Mouse (Mus musculus): ENCODE measurements around the gene Zfp710. TPM values are rescaled to one million over a fixed set of nuclear protein-coding genes. Genes with fewer than 3 reads are reported as not detected.

Gene Zfp710
- polyA plus RNA-seq, 1 experiment from 2014 or later, result 11.8 TPM

GRCm38 (mm10) chr7:80090191-80091003 lies 65.8 kb downstream of the Zfp710 start:
- H3K27ac ChIP-seq (ENCODE audit: low read depth, low read length), result no peak overlapping the region
- H3K4me1 ChIP-seq (ENCODE audit: control insufficient read depth, insufficient read depth, low read length), result peaks cover 3% of the 10 kb centered on the region; the same call in 1 of the 2 replicates
- H3K9ac ChIP-seq (ENCODE audit: low read depth, low read length), result no peak overlapping the region
- 81% methylated on average over 18 of the region's 18 CpGs for WGBS (ENCODE audit: insufficient replicate concordance)
- no peaks in the 10 kb centered on the region for H3K9me3 ChIP-seq (replicated peaks; ENCODE audit: control insufficient read depth, low read length)
- H3K4me2 ChIP-seq, result no peak overlapping the region
- no peaks in the 10 kb centered on the region for H3K27me3 ChIP-seq (ENCODE audit: control insufficient read depth, insufficient read depth, low read length)
- 0 out of 2 replicates have a peak, but pooled peaks have one; percentile 2 for ATAC-seq (replicated peaks; ENCODE audit: insufficient number of reproducible peaks, low FRiP score, low TSS enrichment)
- peaks cover 41% of the 10 kb centered on the region for H3K36me3 ChIP-seq (ENCODE audit: control insufficient read depth, insufficient read depth, low read length)
- no peak overlapping the region for H3K4me3 ChIP-seq (ENCODE audit: low read depth, low read length)

- peaks cover 3% of the 10 kb centered on the region; the same call in 1 of the 2 replicates for H3K4me1 ChIP-seq (ENCODE audit: control insufficient read depth, insufficient read depth, low read length)
- H3K27me3 ChIP-seq (ENCODE audit: control insufficient read depth, insufficient read depth, low read length), result no peaks in the 10 kb centered on the region
- peaks cover 49% of the 10 kb centered on the region for H3K36me3 ChIP-seq (ENCODE audit: control insufficient read depth, insufficient read depth, low read length)
- H3K9me3 ChIP-seq (replicated peaks; ENCODE audit: control insufficient read depth, low read length), result no peaks in the 10 kb centered on the region
- H3K4me3 ChIP-seq (ENCODE audit: low read depth, low read length), result no peak overlapping the region
- H3K9ac ChIP-seq (ENCODE audit: low read depth, low read length), result no peak overlapping the region
- H3K27ac ChIP-seq (ENCODE audit: low read depth, low read length), result 0 out of 2 replicates have a peak overlapping the region, but pooled peaks have one; percentile 46
- H3K4me2 ChIP-seq, result no peak overlapping the region
- WGBS (ENCODE audit: insufficient replicate concordance), result 58% methylated on average over 13 of the region's 13 CpGs
- no peak for ATAC-seq (replicated peaks; ENCODE audit: insufficient number of reproducible peaks, low FRiP score, low TSS enrichment)
These were observed 66.6 kb downstream of the Zfp710 start for GRCm38 (mm10) chr7:80091004-80091865.

GRCm38 (mm10) chr7:80091866-80092210 lies 67.2 kb downstream of the Zfp710 start:
- peak overlapping the region; percentile 30 for H3K27ac ChIP-seq (ENCODE audit: low read depth, low read length)

GRCm38 (mm10) chr7:80092351-80093046 lies 67.9 kb downstream of the Zfp710 start:
- H3K9me3 ChIP-seq (replicated peaks; ENCODE audit: control insufficient read depth, low read length), result no peaks in the 10 kb centered on the region
- H3K4me2 ChIP-seq, result no peak overlapping the region
- peaks cover 56% of the 10 kb centered on the region for H3K36me3 ChIP-seq (ENCODE audit: control insufficient read depth, insufficient read depth, low read length)
- H3K27ac ChIP-seq (ENCODE audit: low read depth, low read length), result peak overlapping the region; percentile 30
- H3K4me1 ChIP-seq (ENCODE audit: control insufficient read depth, insufficient read depth, low read length), result peaks cover 3% of the 10 kb centered on the region; the same call in 1 of the 2 replicates
- no peaks in the 10 kb centered on the region for H3K27me3 ChIP-seq (ENCODE audit: control insufficient read depth, insufficient read depth, low read length)
- no peak for ATAC-seq (replicated peaks; ENCODE audit: insufficient number of reproducible peaks, low FRiP score, low TSS enrichment)
- no peak overlapping the region for H3K9ac ChIP-seq (ENCODE audit: low read depth, low read length)
- WGBS (ENCODE audit: insufficient replicate concordance), result 74% methylated on average over 9 of the region's 9 CpGs
- H3K4me3 ChIP-seq (ENCODE audit: low read depth, low read length), result no peak overlapping the region

More at GRCm38 (mm10) chr7:80091866-80092210, 67.2 kb downstream of the Zfp710 start:
- no peak overlapping the region for H3K4me3 ChIP-seq (ENCODE audit: low read depth, low read length)
- H3K4me2 ChIP-seq, result no peak overlapping the region
- H3K9ac ChIP-seq (ENCODE audit: low read depth, low read length), result no peak overlapping the region
- no peak for ATAC-seq (replicated peaks; ENCODE audit: insufficient number of reproducible peaks, low FRiP score, low TSS enrichment)
- peaks cover 3% of the 10 kb centered on the region; the same call in 1 of the 2 replicates for H3K4me1 ChIP-seq (ENCODE audit: control insufficient read depth, insufficient read depth, low read length)
- H3K27me3 ChIP-seq (ENCODE audit: control insufficient read depth, insufficient read depth, low read length), result no peaks in the 10 kb centered on the region
- WGBS (ENCODE audit: insufficient replicate concordance), result 83% methylated on average over 3 of the region's 4 CpGs
- no peaks in the 10 kb centered on the region for H3K9me3 ChIP-seq (replicated peaks; ENCODE audit: control insufficient read depth, low read length)
- peaks cover 54% of the 10 kb centered on the region for H3K36me3 ChIP-seq (ENCODE audit: control insufficient read depth, insufficient read depth, low read length)

- 83% methylated on average over 5 of the region's 5 CpGs for WGBS (ENCODE audit: insufficient replicate concordance)
- Histone ChIP-seq H3K4me3 (ENCODE audit: low read depth, low read length) (no peak overlapping the region), H3K36me3 (ENCODE audit: control insufficient read depth, insufficient read depth, low read length) (peaks cover 68% of the 10 kb centered on the region), H3K4me1 (ENCODE audit: control insufficient read depth, insufficient read depth, low read length) (peaks cover 3% of the 10 kb centered on the region; the same call in 1 of the 2 replicates), H3K27me3 (ENCODE audit: control insufficient read depth, insufficient read depth, low read length) (no peaks in the 10 kb centered on the region), H3K9ac (ENCODE audit: low read depth, low read length) (no peak overlapping the region), H3K4me2 (no peak overlapping the region), H3K27ac (ENCODE audit: low read depth, low read length) (no peak overlapping the region), H3K9me3 (replicated peaks; ENCODE audit: control insufficient read depth, low read length) (no peaks in the 10 kb centered on the region)
- no peak for ATAC-seq (replicated peaks; ENCODE audit: insufficient number of reproducible peaks, low FRiP score, low TSS enrichment)
These were observed 69.9 kb downstream of the Zfp710 start for GRCm38 (mm10) chr7:80094481-80094880.

- Histone ChIP-seq H3K4me2 (no peak overlapping the region), H3K27ac (ENCODE audit: low read depth, low read length) (no peak overlapping the region), H3K9ac (ENCODE audit: low read depth, low read length) (no peak overlapping the region), H3K27me3 (ENCODE audit: control insufficient read depth, insufficient read depth, low read length) (no peaks in the 10 kb centered on the region), H3K4me1 (ENCODE audit: control insufficient read depth, insufficient read depth, low read length) (peaks cover 3% of the 10 kb centered on the region; the same call in 1 of the 2 replicates), H3K4me3 (ENCODE audit: low read depth, low read length) (no peak overlapping the region), H3K36me3 (ENCODE audit: control insufficient read depth, insufficient read depth, low read length) (peaks cover 74% of the 10 kb centered on the region), H3K9me3 (replicated peaks; ENCODE audit: control insufficient read depth, low read length) (no peaks in the 10 kb centered on the region)
- WGBS (ENCODE audit: insufficient replicate concordance), result 89% methylated on average over 20 of the region's 20 CpGs
- ATAC-seq (replicated peaks; ENCODE audit: insufficient number of reproducible peaks, low FRiP score, low TSS enrichment), result no peak
These were observed 71.1 kb downstream of the Zfp710 start for GRCm38 (mm10) chr7:80095598-80096309.

GRCm38 (mm10) chr7:80098389-80098976 lies 73.9 kb downstream of the Zfp710 start:
- 90% methylated on average over 13 of the region's 13 CpGs for WGBS (ENCODE audit: insufficient replicate concordance)
- Histone ChIP-seq H3K9ac (ENCODE audit: low read depth, low read length) (no peak overlapping the region), H3K36me3 (ENCODE audit: control insufficient read depth, insufficient read depth, low read length) (peaks cover 80% of the 10 kb centered on the region), H3K9me3 (replicated peaks; ENCODE audit: control insufficient read depth, low read length) (no peaks in the 10 kb centered on the region), H3K27me3 (ENCODE audit: control insufficient read depth, insufficient read depth, low read length) (no peaks in the 10 kb centered on the region), H3K4me3 (ENCODE audit: low read depth, low read length) (no peak overlapping the region), H3K27ac (ENCODE audit: low read depth, low read length) (no peak overlapping the region), H3K4me1 (ENCODE audit: control insufficient read depth, insufficient read depth, low read length) (no peaks in the 10 kb centered on the region), H3K4me2 (no peak overlapping the region)
- no peak for ATAC-seq (replicated peaks; ENCODE audit: insufficient number of reproducible peaks, low FRiP score, low TSS enrichment)
